Mouse (Mus musculus) heart, embryonic 10.5 days (tissue): Measurements from ENCODE around the gene Ccdc88c. TPM values are rescaled to one million over a fixed set of nuclear protein-coding genes. Genes with fewer than 3 reads are reported as not detected.

Source experiments
- DNase-seq: peaks from one replicate; pipeline ENCODE4 v3.0.0-alpha.2; 2017; ENCODE audit warnings: low spot score
- H3K27ac ChIP-seq: fragments of 300-500 bp; sonication (generic); 2 replicates; pipeline ENCODE4 v1.5.1; 2016; ENCODE audit warnings: mild to moderate bottlenecking
- H3K27me3 ChIP-seq: fragments of 300-500 bp; sonication (generic); 2 replicates; pipeline ENCODE4 v1.6.1; 2016; ENCODE audit warnings: mild to moderate bottlenecking; ENCODE audit not compliant: poor library complexity, insufficient read depth, severe bottlenecking
- H3K36me3 ChIP-seq: fragments of 300-500 bp; sonication (generic); 2 replicates; pipeline ENCODE4 v1.6.1; 2016; ENCODE audit warnings: mild to moderate bottlenecking, moderate library complexity
- H3K4me1 ChIP-seq: fragments of 300-500 bp; sonication (generic); 2 replicates; pipeline ENCODE4 v1.6.1; 2016; ENCODE audit warnings: mild to moderate bottlenecking
- H3K4me3 ChIP-seq: fragments of 300-500 bp; sonication (generic); 2 replicates; pipeline ENCODE4 v1.5.1; 2016; ENCODE audit warnings: mild to moderate bottlenecking, moderate library complexity
- H3K9me3 ChIP-seq: fragments of 300-500 bp; sonication (generic); 2 replicates; pipeline ENCODE4 v1.6.1; 2016; ENCODE audit warnings: mild to moderate bottlenecking, moderate library complexity
- WGBS: fragments of 180-500 bp; shearing (Covaris S2); methylation state at CpG from one replicate; pipeline ENCODE4 v1.1.7; 2016; 5-methylcytosine and 5-hydroxymethylcytosine counted together
- polyA plus RNA-seq: library from polyadenylated mRNA; unstranded; fragments of >200 nt; fragmentation: Nextera tagmentation; extraction: Ambion mirVana; gene quantifications from 2 replicates; pipeline ENCODE4 v1.2.1, GENCODE M21; 2016

Ccdc88c gene
- polyA plus RNA-seq, 1 experiment from 2014 or later, result 4.4 TPM

- Histone ChIP-seq H3K4me1 (peaks cover 34% of the 10 kb centered on the region), H3K9me3 (no peaks in the 10 kb centered on the region), H3K36me3 (no peaks in the 10 kb centered on the region), H3K27me3 (peaks cover 80% of the 10 kb centered on the region), H3K27ac (peak overlapping the region; percentile 10; the same call in 1 of the 2 replicates), H3K4me3 (no peak overlapping the region)
- 54% methylated on average over 4 of the region's 4 CpGs for WGBS
- no peak for DNase-seq
These were observed 25.9 kb downstream of the Ccdc88c start for GRCm38 (mm10) chr12:101002801-101003513.

- no peaks in the 10 kb centered on the region for H3K9me3 ChIP-seq
- no peak for DNase-seq
- H3K4me3 ChIP-seq, result no peak overlapping the region
- WGBS, result 26% methylated on average over 7 of the region's 7 CpGs
- 0 out of 2 replicates have a peak overlapping the region, but pooled peaks have one; percentile 7 for H3K27ac ChIP-seq
- H3K27me3 ChIP-seq, result peaks cover 79% of the 10 kb centered on the region
- no peaks in the 10 kb centered on the region for H3K36me3 ChIP-seq
- H3K4me1 ChIP-seq, result peaks cover 51% of the 10 kb centered on the region
These were observed 29.5 kb downstream of the Ccdc88c start for GRCm38 (mm10) chr12:100999061-100999954.

DNA sequence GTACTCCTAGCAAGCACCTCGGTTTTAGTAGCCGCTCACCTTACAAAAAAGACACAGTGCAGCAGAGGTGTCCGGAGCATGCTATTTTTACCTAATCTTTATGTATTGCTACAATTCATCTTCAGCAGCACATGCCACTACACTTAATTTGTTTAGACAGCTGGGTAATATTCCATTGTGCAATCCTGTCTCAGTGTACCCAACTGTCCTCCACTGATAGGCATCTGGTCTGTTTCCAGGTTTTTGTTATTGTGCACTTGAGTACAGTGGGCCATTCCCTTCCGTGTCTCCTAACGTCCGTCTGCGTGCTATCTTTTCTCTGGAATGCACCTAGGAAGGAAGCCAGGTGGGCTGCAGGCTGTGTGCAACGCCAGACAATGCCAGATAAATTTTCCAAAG, 30.3 kb downstream of the Ccdc88c start:
- Histone ChIP-seq H3K27ac (no peak overlapping the region), H3K9me3 (no peaks in the 10 kb centered on the region), H3K36me3 (no peaks in the 10 kb centered on the region), H3K4me3 (no peak overlapping the region), H3K27me3 (peaks cover 79% of the 10 kb centered on the region), H3K4me1 (peaks cover 51% of the 10 kb centered on the region)
- WGBS, result 31% methylated on average over 8 of the region's 8 CpGs
- no peak for DNase-seq

- peaks cover 79% of the 10 kb centered on the region for H3K27me3 ChIP-seq
These were observed 30.9 kb downstream of the Ccdc88c start for GRCm38 (mm10) chr12:100997830-100998563.

GRCm38 (mm10) chr12:100996378-100996898, 32.4 kb downstream of the Ccdc88c start:
- no peak for DNase-seq
- WGBS, result 47% methylated on average over 5 of the region's 5 CpGs
- H3K4me1 ChIP-seq, result peaks cover 48% of the 10 kb centered on the region

More at GRCm38 (mm10) chr12:100997830-100998563, 30.9 kb downstream of the Ccdc88c start:
- Histone ChIP-seq H3K36me3 (no peaks in the 10 kb centered on the region), H3K4me1 (peaks cover 51% of the 10 kb centered on the region), H3K9me3 (no peaks in the 10 kb centered on the region), H3K27ac (no peak overlapping the region), H3K4me3 (no peak overlapping the region)
- DNase-seq, result no peak
- WGBS, result 12% methylated on average over 10 of the region's 10 CpGs

DNA sequence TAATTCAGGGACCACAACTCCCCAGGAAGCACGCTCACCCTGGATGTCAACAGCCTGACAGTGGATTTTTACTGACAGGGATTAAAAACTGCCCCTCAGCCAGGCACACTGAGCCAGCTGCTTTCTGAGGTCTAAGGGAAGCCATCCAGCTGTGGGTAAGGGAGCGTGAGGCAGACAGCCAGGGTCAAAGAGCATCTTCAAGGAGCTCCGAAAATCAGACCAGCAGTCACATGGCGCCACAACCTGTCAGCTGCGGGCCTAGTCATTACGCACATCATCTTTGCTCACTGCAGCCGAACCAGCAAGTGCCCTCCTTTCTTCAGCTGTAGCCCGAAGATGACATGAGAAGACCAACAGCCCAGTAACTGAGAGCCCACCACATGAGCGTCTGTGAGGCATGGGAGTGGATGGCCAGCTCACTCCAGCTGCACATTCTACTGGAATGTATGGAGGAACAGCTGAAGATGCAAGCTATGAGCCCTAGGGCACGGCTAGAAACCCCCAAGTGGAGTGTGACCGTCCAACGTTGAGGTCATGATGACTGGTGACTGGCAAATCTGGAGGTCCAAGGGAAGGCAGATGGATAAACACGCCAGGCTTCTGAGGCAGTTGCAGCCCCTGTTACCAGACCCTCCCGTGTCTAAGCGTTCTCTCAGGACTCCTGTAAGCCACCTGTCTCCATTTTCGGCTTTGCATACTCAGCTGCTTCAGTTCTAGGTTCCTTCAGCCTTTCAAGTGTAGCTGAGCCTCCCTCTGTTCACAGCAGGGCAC, 33.1 kb downstream of the Ccdc88c start:
- Histone ChIP-seq H3K36me3 (no peaks in the 10 kb centered on the region), H3K27ac (no peak overlapping the region), H3K27me3 (peaks cover 79% of the 10 kb centered on the region), H3K9me3 (no peaks in the 10 kb centered on the region), H3K4me1 (peaks cover 48% of the 10 kb centered on the region), H3K4me3 (no peak overlapping the region)
- WGBS, result 60% methylated on average over 16 of the region's 16 CpGs
- DNase-seq, result no peak

More at GRCm38 (mm10) chr12:100996378-100996898, 32.4 kb downstream of the Ccdc88c start:
- no peak overlapping the region for H3K4me3 ChIP-seq
- no peak overlapping the region for H3K27ac ChIP-seq
- no peaks in the 10 kb centered on the region for H3K9me3 ChIP-seq
- peaks cover 79% of the 10 kb centered on the region for H3K27me3 ChIP-seq
- no peaks in the 10 kb centered on the region for H3K36me3 ChIP-seq

DNA sequence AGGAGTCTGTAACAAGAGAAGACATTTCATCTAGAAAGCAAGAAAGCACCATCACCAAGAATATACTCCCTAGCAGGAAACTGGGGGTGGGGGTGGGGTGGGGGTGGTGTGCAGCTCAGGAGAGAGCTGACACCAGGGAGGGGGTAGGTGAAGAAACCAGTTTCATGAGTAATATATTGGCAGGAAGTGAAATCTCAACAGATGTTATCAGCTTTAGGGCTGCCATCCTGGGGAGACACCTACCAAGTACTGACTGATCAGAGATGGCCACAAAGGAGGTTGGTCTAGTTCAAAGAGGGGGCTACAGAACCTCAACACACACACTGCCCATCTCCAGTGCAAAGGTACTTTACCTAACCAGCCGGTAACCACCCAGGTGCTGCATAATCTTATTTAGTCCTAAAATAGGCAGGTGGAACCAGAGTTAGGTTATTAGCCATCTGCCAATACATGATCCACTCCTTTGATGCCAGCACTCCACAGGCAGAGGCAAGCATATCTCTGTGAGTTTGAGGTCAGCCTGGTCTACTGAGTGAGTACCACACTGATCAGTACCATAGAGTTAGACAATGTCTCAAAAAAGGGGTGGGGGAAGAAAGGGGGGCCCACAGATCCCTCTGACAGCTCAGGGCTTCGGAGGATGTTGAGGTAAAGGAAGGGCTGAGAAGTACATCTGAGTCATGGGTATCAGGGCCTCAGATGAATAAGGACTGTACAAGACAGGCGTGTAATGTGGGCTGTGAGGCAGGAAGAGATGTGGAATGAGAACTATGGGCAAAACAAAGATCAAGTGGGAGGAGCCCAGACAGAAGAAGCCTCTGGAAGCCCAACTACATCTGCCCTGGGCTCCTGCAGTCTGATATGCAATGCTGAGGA, 34.5 kb downstream of the Ccdc88c start:
- WGBS, result 88% methylated on average over 3 of the region's 3 CpGs

DNA sequence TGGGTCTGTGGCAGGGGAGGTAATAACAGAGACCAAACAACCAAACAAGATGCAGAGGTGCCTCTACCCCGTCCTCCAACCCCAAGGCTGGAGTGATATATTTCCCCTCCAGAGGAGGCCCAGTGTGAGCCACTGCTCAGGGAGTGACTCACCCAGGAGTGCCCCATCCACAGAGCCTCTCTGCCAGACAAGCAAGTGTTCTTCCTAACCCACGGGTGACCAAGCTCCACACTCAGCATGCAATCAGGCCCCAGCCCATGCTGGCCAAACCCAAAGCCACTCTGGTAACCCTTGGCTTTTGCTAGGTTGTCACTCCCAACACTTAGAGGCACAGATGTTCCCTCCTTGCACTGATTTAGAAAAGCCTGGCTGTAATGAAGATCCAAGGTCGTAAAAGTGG, 35.7 kb downstream of the Ccdc88c start:
- DNase-seq, result no peak
- Histone ChIP-seq H3K9me3 (no peaks in the 10 kb centered on the region), H3K27me3 (peaks cover 87% of the 10 kb centered on the region), H3K4me3 (no peak overlapping the region), H3K4me1 (peaks cover 44% of the 10 kb centered on the region), H3K27ac (no peak overlapping the region), H3K36me3 (no peaks in the 10 kb centered on the region)
- 66% methylated on average over 3 of the region's 3 CpGs for WGBS

More for the DNA sequence above, 34.5 kb downstream of the Ccdc88c start:
- Histone ChIP-seq H3K27me3 (peaks cover 77% of the 10 kb centered on the region), H3K36me3 (no peaks in the 10 kb centered on the region), H3K4me3 (no peak overlapping the region), H3K27ac (no peak overlapping the region), H3K9me3 (no peaks in the 10 kb centered on the region), H3K4me1 (peaks cover 56% of the 10 kb centered on the region)
- DNase-seq, result no peak

DNA sequence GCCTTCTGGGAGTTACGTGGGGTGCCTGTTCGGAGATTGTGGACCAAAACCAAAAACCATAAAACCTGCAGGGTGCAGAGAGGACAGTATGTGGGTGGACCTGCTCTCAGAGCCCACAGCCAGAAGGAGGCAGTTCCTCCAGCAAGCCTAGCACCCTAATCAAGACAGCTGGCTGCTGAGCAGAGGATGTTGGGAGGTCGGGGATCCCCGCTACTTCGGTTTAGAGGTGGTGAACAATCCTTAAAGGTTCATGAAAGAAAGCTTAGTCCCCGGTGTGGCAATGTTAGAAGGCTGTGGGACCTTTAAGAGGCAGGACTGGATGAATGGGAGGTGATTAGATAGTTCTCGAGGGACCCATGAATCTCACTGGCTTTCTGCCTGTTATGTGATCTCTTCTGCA, 36.4 kb downstream of the Ccdc88c start:
- Histone ChIP-seq H3K27me3 (peaks cover 87% of the 10 kb centered on the region), H3K27ac (no peak overlapping the region), H3K36me3 (no peaks in the 10 kb centered on the region), H3K4me1 (peaks cover 38% of the 10 kb centered on the region), H3K9me3 (no peaks in the 10 kb centered on the region), H3K4me3 (no peak overlapping the region)
- 77% methylated on average over 7 of the region's 7 CpGs for WGBS
- DNase-seq, result no peak

- Histone ChIP-seq H3K27me3 (peaks cover 89% of the 10 kb centered on the region), H3K4me1 (peaks cover 25% of the 10 kb centered on the region)
- 78% methylated on average over 3 of the region's 3 CpGs for WGBS
These were observed 37.7 kb downstream of the Ccdc88c start for GRCm38 (mm10) chr12:100991119-100991518.

DNA sequence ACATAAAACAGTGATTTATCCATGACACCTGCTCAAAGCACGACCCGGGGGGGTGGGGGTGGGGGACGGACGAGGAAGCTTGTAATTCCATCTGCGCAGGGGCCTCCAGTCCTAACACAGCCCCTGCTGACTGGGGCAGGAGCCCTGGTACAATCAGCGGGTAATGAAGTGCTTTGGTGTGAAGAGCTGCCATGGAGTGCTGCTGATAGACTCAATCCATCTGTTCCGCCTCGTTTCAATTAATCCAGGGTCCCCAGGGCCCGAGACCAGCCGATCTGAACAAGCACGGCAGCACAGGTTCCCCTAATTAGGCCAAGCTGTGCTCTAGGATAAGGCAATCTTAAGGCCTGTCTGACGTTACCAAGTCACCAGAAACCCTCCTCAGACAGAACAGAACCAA, 38.6 kb downstream of the Ccdc88c start:
- Histone ChIP-seq H3K36me3 (no peaks in the 10 kb centered on the region), H3K4me1 (peaks cover 17% of the 10 kb centered on the region; the same call in 1 of the 2 replicates), H3K27ac (no peak overlapping the region), H3K4me3 (no peak overlapping the region), H3K27me3 (peaks cover 82% of the 10 kb centered on the region), H3K9me3 (no peaks in the 10 kb centered on the region)
- no peak for DNase-seq
- 40% methylated on average over 12 of the region's 12 CpGs for WGBS

More at GRCm38 (mm10) chr12:100991119-100991518, 37.7 kb downstream of the Ccdc88c start:
- no peak overlapping the region for H3K4me3 ChIP-seq
- H3K36me3 ChIP-seq, result no peaks in the 10 kb centered on the region
- DNase-seq, result no peak
- H3K27ac ChIP-seq, result no peak overlapping the region
- H3K9me3 ChIP-seq, result no peaks in the 10 kb centered on the region
